Mouse (Mus musculus) spleen, adult 2 months (tissue): ENCODE measurements at regions not wholly inside any gene's neighbourhood (a gene's known extent, or its start where the extent isn't known, plus 50 kb on each side); places are given as distances from the start of the nearest gene placed in this dataset.

Source experiments
- CTCF ChIP-seq: fragments of 200-500 bp; IDR thresholded peaks from 2 replicates; pipeline ENCODE4 v1.5.1; 2011; ENCODE audit warnings: mild to moderate bottlenecking, inconsistent platforms; ENCODE audit not compliant: insufficient read depth, insufficient read length, insufficient replicate concordance; ENCODE audit errors: extremely low read depth
- POLR2A ChIP-seq: fragments of 200-500 bp; IDR thresholded peaks from 2 replicates; pipeline ENCODE4 v1.6.1; 2011; ENCODE audit warnings: low read depth, low read length, inconsistent platforms

GRCm38 (mm10) chr12:35203398-35203797 is 156.4 kb downstream of the Snx13 start:
- no peak for TF ChIP-seq CTCF
- no peak for TF ChIP-seq POLR2A
